Mouse (Mus musculus) pancreas, adult 10 weeks (tissue): Measurements from ENCODE around the gene Mybpc3. TPM values are rescaled to one million over a fixed set of nuclear protein-coding genes. Genes with fewer than 3 reads are reported as not detected.

Experiments
- polyA plus RNA-seq: library from polyadenylated mRNA; stranded (reverse); fragments of 350-450 nt; fragmentation: Illumina TruSeq; extraction: RNeasy Lipid Tissue Mini Kit (QIAGEN cat#74804); gene quantifications from one replicate; pipeline ENCODE4 v1.2.3, GENCODE M21; 2015; ENCODE audit warnings: low read depth, low replicate concordance; ENCODE audit not compliant: insufficient read depth

The Mybpc3 gene
- polyA plus RNA-seq: not detected

GRCm38 (mm10) chr2:91117585-91118275 is at the start of gene Mybpc3:
TSS of gene Mybpc3 (plus strand) at chr2:91118144.

GRCm38 (mm10) chr2:91070076-91070800 is 47.7 kb upstream of the Mybpc3 start, which contains the start of gene Slc39a13:
TSS of gene Slc39a13 (minus strand) at chr2:91070417.

GRCm38 (mm10) chr2:91081775-91082695 is 35.9 kb upstream of the Mybpc3 start, which contains the start of gene Spi1:
TSS of gene Spi1 (plus strand) at chr2:91082390.

GRCm38 (mm10) chr2:91183711-91184405 is 65.9 kb downstream of the Mybpc3 start, which contains the start of gene Madd:
TSS of gene Madd (minus strand) at chr2:91183837.

Other genes starting within 250 kb of the Mybpc3 start
- 0.66 TPM for gene C1qtnf4, start 232.3 kb upstream of the Mybpc3 start, polyA plus RNA-seq
- 2.6 TPM for gene Kbtbd4, start 213.4 kb upstream of the Mybpc3 start, polyA plus RNA-seq
- gene Ndufs3, start 213.3 kb upstream of the Mybpc3 start, polyA plus RNA-seq: 43.7 TPM
- 10.2 TPM for gene Celf1, start 177.8 kb upstream of the Mybpc3 start, polyA plus RNA-seq
- not detected for gene Rapsn, start 82.5 kb upstream of the Mybpc3 start, polyA plus RNA-seq
- 33.6 TPM for gene Psmc3, start 64.1 kb upstream of the Mybpc3 start, polyA plus RNA-seq
- gene Slc39a13, start 47.7 kb upstream of the Mybpc3 start, polyA plus RNA-seq: 20.6 TPM
- 1.9 TPM for gene Spi1, start 35.8 kb upstream of the Mybpc3 start, polyA plus RNA-seq
- 16.6 TPM for gene Madd, start 65.7 kb downstream of the Mybpc3 start, polyA plus RNA-seq
- 8.1 TPM for gene Nr1h3, start 84.7 kb downstream of the Mybpc3 start, polyA plus RNA-seq
- gene Acp2, start 84.7 kb downstream of the Mybpc3 start, polyA plus RNA-seq: 6.4 TPM
- 7.0 TPM for gene Ddb2, start 118.8 kb downstream of the Mybpc3 start, polyA plus RNA-seq
- gene Pacsin3, start 137.8 kb downstream of the Mybpc3 start, polyA plus RNA-seq: 9.1 TPM
- gene Arfgap2, start 146.8 kb downstream of the Mybpc3 start, polyA plus RNA-seq: 21.6 TPM